Mouse (Mus musculus): Measurements from ENCODE around the gene Trim25.

Trim25 gene

GRCm38 (mm10) chr11:89064312-89064711 lies 65.1 kb downstream of the Trim25 start:
- in situ Hi-C loops (cut with MboI, MseI), result loop anchor here (10.0 kb wide), 1 partner anchor 1090 kb away; no protein-coding TSS in a partner anchor

GRCm38 (mm10) chr11:89065297-89065696 lies 66.1 kb downstream of the Trim25 start:
- in situ Hi-C loops (cut with MboI, MseI), result loop anchor here (10.0 kb wide), 1 partner anchor 1090 kb away; no protein-coding TSS in a partner anchor

GRCm38 (mm10) chr11:89066126-89066525 lies 67.0 kb downstream of the Trim25 start:
- in situ Hi-C loops (cut with MboI, MseI), result loop anchor here (10.0 kb wide), 1 partner anchor 1091 kb away; no protein-coding TSS in a partner anchor

- in situ Hi-C loops (cut with MboI, MseI), result loop anchor here (10.0 kb wide), 1 partner anchor 1092 kb away; no protein-coding TSS in a partner anchor
These were observed 67.6 kb downstream of the Trim25 start, which contains the start of gene Dgke for GRCm38 (mm10) chr11:89066750-89067149. Dgke (minus strand) TSS chr11:89066850.

GRCm38 (mm10) chr11:89067301-89067822 lies 68.2 kb downstream of the Trim25 start:
- in situ Hi-C loops (cut with MboI, MseI), result loop anchor here (10.0 kb wide), 1 partner anchor 1093 kb away; no protein-coding TSS in a partner anchor

GRCm38 (mm10) chr11:89067871-89068490 lies 68.8 kb downstream of the Trim25 start:
- in situ Hi-C loops (cut with MboI, MseI), result loop anchor here (10.0 kb wide), 1 partner anchor 1093 kb away; no protein-coding TSS in a partner anchor

- in situ Hi-C loops (cut with MboI, MseI), result loop anchor here (10.0 kb wide), 1 partner anchor 1094 kb away; no protein-coding TSS in a partner anchor
These were observed 69.5 kb downstream of the Trim25 start for GRCm38 (mm10) chr11:89068649-89069048.

GRCm38 (mm10) chr11:89069303-89069702 lies 70.1 kb downstream of the Trim25 start:
- in situ Hi-C loops (cut with MboI, MseI), result loop anchor here (10.0 kb wide), 1 partner anchor 1095 kb away; no protein-coding TSS in a partner anchor
